Mouse (Mus musculus) midbrain, embryonic 10.5 days (tissue): Measurements from ENCODE around the gene Dok3. TPM values are rescaled to one million over a fixed set of nuclear protein-coding genes. Genes with fewer than 3 reads are reported as not detected.

ENCODE experiments used
- DNase-seq: peaks from one replicate; pipeline ENCODE4 v3.0.0-alpha.2; 2017; ENCODE audit warnings: low spot score
- H3K27ac ChIP-seq: fragments of 300-500 bp; sonication (generic); replicated peaks from 2 replicates; pipeline ENCODE4 v1.5.1; 2016; ENCODE audit warnings: mild to moderate bottlenecking
- H3K27me3 ChIP-seq: fragments of 300-500 bp; sonication (generic); 2 replicates; pipeline ENCODE4 v1.6.1; 2016; ENCODE audit warnings: low read depth, mild to moderate bottlenecking; ENCODE audit not compliant: poor library complexity, severe bottlenecking
- H3K36me3 ChIP-seq: fragments of 300-500 bp; sonication (generic); 2 replicates; pipeline ENCODE4 v1.6.1; 2016; ENCODE audit warnings: mild to moderate bottlenecking, moderate library complexity
- H3K4me1 ChIP-seq: fragments of 300-500 bp; sonication (generic); 2 replicates; pipeline ENCODE4 v1.6.1; 2016
- H3K4me3 ChIP-seq: fragments of 300-500 bp; sonication (generic); 2 replicates; pipeline ENCODE4 v1.5.1; 2016; ENCODE audit warnings: mild to moderate bottlenecking, moderate library complexity
- H3K9me3 ChIP-seq: fragments of 300-500 bp; sonication (generic); replicated peaks from 2 replicates; pipeline ENCODE4 v1.6.1; 2016; ENCODE audit warnings: mild to moderate bottlenecking
- WGBS: fragments of 180-500 bp; shearing (Covaris S2); methylation state at CpG from one replicate; pipeline ENCODE4 v1.1.7; 2016; 5-methylcytosine and 5-hydroxymethylcytosine counted together
- microRNA-seq: library from miRNA; unstranded; fragments of <30 nt; microRNA quantifications from one replicate; pipeline ENCODE4, GENCODE M21; 2017
- polyA plus RNA-seq: library from polyadenylated mRNA; unstranded; fragments of >200 nt; fragmentation: Nextera tagmentation; extraction: Ambion mirVana; gene quantifications from 2 replicates; pipeline ENCODE4 v1.2.1, GENCODE M21; 2016

Gene Dok3
- polyA plus RNA-seq, 1 experiment from 2014 or later = 3.1 TPM

DNA sequence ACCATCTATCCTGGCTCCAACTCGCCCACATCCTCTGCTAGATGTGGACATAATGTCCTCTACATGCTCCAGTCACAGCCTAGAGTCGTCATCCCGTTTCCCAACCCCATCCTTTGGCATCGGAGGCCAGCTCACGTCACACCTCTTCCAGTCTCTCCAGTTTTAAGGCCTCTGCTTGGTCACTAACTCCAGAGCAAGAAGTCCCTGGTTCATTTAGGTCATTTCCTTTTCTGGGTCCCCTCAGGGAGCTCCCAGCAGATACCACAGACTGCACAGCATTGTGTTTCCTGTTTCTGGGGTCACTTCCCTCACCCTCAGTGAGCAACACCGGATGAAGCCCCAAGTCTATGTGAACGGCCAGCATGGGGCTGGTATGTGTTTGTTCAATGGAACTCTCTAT is 50.1 kb downstream of the Dok3 start:
- 82% methylated on average over 7 of the region's 7 CpGs for WGBS
- DNase-seq = no peak
- Histone ChIP-seq H3K27me3 (peaks cover under 1% of the 10 kb centered on the region; the same call in 1 of the 2 replicates), H3K4me1 (peaks cover 58% of the 10 kb centered on the region), H3K4me3 (no peak overlapping the region), H3K36me3 (peaks cover 95% of the 10 kb centered on the region), H3K27ac (no peak overlapping the region; the same call in 1 of the 2 replicates), H3K9me3 (no peaks in the 10 kb centered on the region)

DNA sequence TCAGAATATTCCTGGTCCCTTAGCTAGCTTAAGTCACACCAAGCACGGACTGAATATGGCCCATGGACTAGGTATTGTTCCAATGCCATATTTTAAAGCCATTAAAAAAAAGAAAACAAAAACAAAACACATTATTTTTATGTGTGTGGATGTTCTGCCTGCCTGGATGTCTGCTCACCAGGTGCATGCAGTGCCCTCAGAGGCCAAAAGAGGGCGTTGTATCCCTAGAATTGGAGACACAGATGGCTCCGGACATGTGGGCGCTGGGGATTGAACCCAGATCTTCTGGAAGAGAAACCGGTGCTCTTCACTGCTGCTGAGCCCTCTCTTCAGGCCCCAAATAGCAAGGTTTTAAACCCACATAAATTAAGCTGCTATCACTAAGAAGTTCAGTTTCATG is 51.1 kb downstream of the Dok3 start:
- WGBS = 47% methylated on average over 5 of the region's 5 CpGs
- peak; percentile 52 for DNase-seq
- H3K27me3 ChIP-seq = peaks cover 6% of the 10 kb centered on the region; the same call in 1 of the 2 replicates
- no peak overlapping the region for H3K27ac ChIP-seq
- H3K4me1 ChIP-seq = peaks cover 58% of the 10 kb centered on the region
- H3K36me3 ChIP-seq = peaks cover 99% of the 10 kb centered on the region
- H3K4me3 ChIP-seq = no peak overlapping the region
- no peaks in the 10 kb centered on the region for H3K9me3 ChIP-seq

DNA sequence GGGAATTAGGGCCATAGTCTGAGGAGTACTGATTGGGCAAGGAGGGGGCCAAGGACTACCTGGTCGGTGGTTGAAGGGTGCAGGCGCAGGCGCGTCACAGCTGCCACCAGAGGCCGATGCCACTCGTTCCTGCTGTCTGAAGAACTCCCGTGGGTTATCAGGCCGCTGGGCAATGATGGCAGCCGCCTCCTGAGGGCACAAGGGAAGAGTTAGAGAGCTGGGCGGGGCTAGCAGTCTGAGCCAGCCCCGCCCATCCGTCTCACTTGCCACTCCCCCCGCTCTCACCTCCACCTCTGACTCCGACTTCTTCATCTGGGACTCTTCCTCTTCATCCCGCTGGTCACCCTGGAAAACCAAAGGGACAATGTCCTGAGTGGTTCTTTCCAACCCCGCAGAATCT is 51.6 kb downstream of the Dok3 start:
- Histone ChIP-seq H3K27ac (no peak overlapping the region), H3K4me1 (peaks cover 58% of the 10 kb centered on the region), H3K4me3 (no peak overlapping the region), H3K36me3 (peaks cover 94% of the 10 kb centered on the region), H3K9me3 (no peaks in the 10 kb centered on the region), H3K27me3 (peaks cover 6% of the 10 kb centered on the region; the same call in 1 of the 2 replicates)
- no peak for DNase-seq
- 77% methylated on average over 16 of the region's 16 CpGs for WGBS

DNA sequence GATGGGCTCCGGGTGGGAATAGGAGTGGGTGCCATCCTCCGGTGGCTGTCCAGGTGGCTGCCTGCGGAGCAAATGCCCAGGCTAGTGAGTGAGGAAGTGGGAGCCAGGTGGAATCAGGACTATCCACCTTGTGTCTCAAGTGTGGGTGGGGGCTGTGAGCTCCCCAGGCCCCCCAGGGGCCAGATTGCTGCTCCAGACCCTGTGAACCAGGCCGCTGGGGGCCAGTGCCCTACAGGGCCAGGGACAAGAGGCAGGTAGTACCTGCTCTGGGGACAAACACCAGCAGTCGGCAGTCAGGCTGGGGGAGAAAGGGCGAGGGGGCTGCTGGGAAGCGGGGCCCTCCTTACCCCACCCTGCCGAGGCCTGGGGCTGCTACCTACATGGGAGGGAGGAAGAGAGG is 52.8 kb downstream of the Dok3 start:
- Histone ChIP-seq H3K27ac (peak overlapping the region; percentile 65; the same call in 1 of the 2 replicates), H3K27me3 (peaks cover 6% of the 10 kb centered on the region; the same call in 1 of the 2 replicates), H3K9me3 (no peaks in the 10 kb centered on the region), H3K4me1 (peaks cover 66% of the 10 kb centered on the region), H3K36me3 (peaks cover 81% of the 10 kb centered on the region), H3K4me3 (peak overlapping the region; percentile 11; the same call in 1 of the 2 replicates)
- DNase-seq = no peak
- 90% methylated on average over 8 of the region's 8 CpGs for WGBS

DNA sequence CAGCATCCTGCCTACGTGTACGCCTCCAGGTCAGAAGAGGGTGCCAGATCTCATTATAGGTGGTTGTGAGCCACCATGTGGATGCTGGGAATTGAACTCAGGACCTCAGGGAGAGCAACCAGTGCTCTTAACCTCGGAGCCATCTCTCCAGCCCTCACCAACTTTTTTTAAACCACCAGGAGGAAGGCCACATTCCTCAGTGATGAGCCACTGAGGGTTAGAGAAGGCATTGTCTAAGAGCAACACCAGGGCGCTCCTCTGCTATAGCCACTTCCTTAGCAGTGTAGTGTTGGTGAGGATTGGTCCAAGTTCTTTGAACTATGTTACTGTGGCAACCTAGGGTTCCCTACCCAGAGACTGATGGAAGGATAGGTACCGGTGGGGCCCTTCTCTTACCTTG is 53.3 kb downstream of the Dok3 start:
- no peak overlapping the region for H3K4me3 ChIP-seq
- H3K27ac ChIP-seq = no peak overlapping the region
- no peaks in the 10 kb centered on the region for H3K9me3 ChIP-seq
- H3K27me3 ChIP-seq = peaks cover 6% of the 10 kb centered on the region; the same call in 1 of the 2 replicates
- WGBS = 88% methylated on average over 5 of the region's 5 CpGs
- peaks cover 76% of the 10 kb centered on the region for H3K36me3 ChIP-seq
- no peak for DNase-seq
- H3K4me1 ChIP-seq = peaks cover 71% of the 10 kb centered on the region

DNA sequence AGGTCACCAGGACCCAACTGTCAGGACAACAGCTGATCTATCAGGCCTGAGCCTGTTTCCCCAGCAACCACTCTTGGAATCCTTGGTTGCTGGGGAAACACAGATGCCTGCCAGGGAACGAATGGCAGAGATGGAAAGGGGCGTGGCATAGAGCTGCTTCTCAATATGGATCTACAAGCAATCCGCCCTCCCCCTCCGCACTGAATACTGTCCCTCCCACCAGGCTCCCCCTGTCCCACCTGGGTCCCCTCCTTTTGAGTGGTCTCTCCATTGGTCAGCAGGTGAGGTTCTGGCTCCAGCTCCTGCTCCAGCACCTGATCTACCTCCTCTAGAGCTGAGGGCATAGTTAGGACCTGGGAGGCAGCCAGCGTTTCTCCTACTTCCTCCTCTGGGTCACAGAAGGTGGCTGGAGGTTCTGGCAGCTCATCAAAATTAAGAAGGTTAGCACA is 54.5 kb downstream of the Dok3 start:
- 23% methylated on average over 5 of the region's 5 CpGs for WGBS
- Histone ChIP-seq H3K27me3 (peaks cover 14% of the 10 kb centered on the region), H3K9me3 (no peaks in the 10 kb centered on the region), H3K36me3 (peaks cover 65% of the 10 kb centered on the region), H3K4me1 (peaks cover 82% of the 10 kb centered on the region), H3K4me3 (peak overlapping the region; percentile 31), H3K27ac (peak overlapping the region; percentile 78)
- DNase-seq = peak; percentile 80

DNA sequence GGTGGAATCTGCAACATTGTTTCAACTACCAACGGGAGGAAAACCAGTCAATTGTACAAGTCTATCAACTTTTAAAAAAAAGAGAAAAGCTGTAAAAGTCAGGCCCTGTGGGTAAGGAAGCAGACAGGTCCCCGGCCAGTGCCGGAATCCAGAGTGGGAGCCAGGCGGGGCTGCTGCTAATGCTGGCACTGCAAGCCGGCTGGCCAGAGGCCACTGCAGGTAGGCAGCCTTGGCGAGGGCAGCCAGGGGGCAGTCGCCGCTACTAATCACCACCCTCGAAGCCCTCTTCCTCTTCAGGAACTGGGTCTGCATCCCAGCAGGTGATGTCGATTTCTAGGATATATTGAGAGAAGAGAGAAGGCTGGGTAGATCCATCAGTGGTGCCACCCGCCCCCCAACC is 55.1 kb downstream of the Dok3 start:
- DNase-seq = peak; percentile 29
- H3K9me3 ChIP-seq = no peaks in the 10 kb centered on the region
- peak overlapping the region; percentile 60 for H3K27ac ChIP-seq
- peaks cover 16% of the 10 kb centered on the region for H3K27me3 ChIP-seq
- peak overlapping the region; percentile 31 for H3K4me3 ChIP-seq
- H3K4me1 ChIP-seq = peaks cover 89% of the 10 kb centered on the region
- WGBS = 67% methylated on average over 11 of the region's 11 CpGs
- peaks cover 59% of the 10 kb centered on the region for H3K36me3 ChIP-seq

Small RNA genes within 50 kb of the gene (microRNA-seq; reads per million reads assigned to microRNA genes)
- gene Mir6944 (109 reads per million, percentile 52 among the genes with 10 or more reads in this experiment), gene Mir6945 (1.8 reads per million)

Other genes with a start within 250 kb of the Dok3 start
- 494 and 539 TPM in 2 replicates for gene Prelid1, start 208.8 kb downstream of the Dok3 start, polyA plus RNA-seq
- gene Rab24, start 207.3 kb downstream of the Dok3 start, polyA plus RNA-seq = 72.7 and 82.3 TPM in 2 replicates
- gene Mxd3, start 199.5 kb downstream of the Dok3 start, polyA plus RNA-seq = 24.2 and 28.1 TPM in 2 replicates
- gene Lman2, start 166.5 kb downstream of the Dok3 start, polyA plus RNA-seq = 105 and 107 TPM in 2 replicates
- gene Rgs14, start 159.6 kb downstream of the Dok3 start, polyA plus RNA-seq = 0.41 and 0.52 TPM in 2 replicates
- gene Slc34a1, start 131.1 kb downstream of the Dok3 start, polyA plus RNA-seq = not detected in 2 replicates
- not detected in 2 replicates for gene Pfn3, start 114.1 kb downstream of the Dok3 start, polyA plus RNA-seq
- 0.14 TPM in 1 of 2 replicates, not detected in the other for gene F12, start 102.5 kb downstream of the Dok3 start, polyA plus RNA-seq
- gene Grk6, start 84.2 kb downstream of the Dok3 start, polyA plus RNA-seq = 41.8 and 51.4 TPM in 2 replicates
- 0.69 and 0.87 TPM in 2 replicates for gene Prr7, start 65.0 kb downstream of the Dok3 start, polyA plus RNA-seq
- 381 and 466 TPM in 2 replicates for gene Dbn1, start 41.2 kb downstream of the Dok3 start, polyA plus RNA-seq
- gene Pdlim7, start 15.6 kb downstream of the Dok3 start, polyA plus RNA-seq = 191 and 195 TPM in 2 replicates
- gene Ddx41, start 7.4 kb upstream of the Dok3 start, polyA plus RNA-seq = 86.3 and 92.0 TPM in 2 replicates
- gene Fam193b, start 41.8 kb upstream of the Dok3 start, polyA plus RNA-seq = 56.7 and 63.1 TPM in 2 replicates
- 114 and 126 TPM in 2 replicates for gene Tmed9, start 44.4 kb upstream of the Dok3 start, polyA plus RNA-seq
- 30.5 and 37.6 TPM in 2 replicates for gene B4galt7, start 70.6 kb upstream of the Dok3 start, polyA plus RNA-seq
- gene Caml, start 93.7 kb upstream of the Dok3 start, polyA plus RNA-seq = 59.1 and 60.8 TPM in 2 replicates
- gene Ddx46, start 105.7 kb upstream of the Dok3 start, polyA plus RNA-seq = 37.3 and 41.4 TPM in 2 replicates
- 48.3 and 52.1 TPM in 2 replicates for gene B230219D22Rik, start 163.8 kb upstream of the Dok3 start, polyA plus RNA-seq
- gene Txndc15, start 185.4 kb upstream of the Dok3 start, polyA plus RNA-seq = 77.6 and 84.3 TPM in 2 replicates
- gene Pcbd2, start 198.1 kb upstream of the Dok3 start, polyA plus RNA-seq = 33.8 and 34.8 TPM in 2 replicates